Mouse (Mus musculus) skeletal muscle tissue, adult 2 months (tissue): Measurements from ENCODE around the gene Mov10.
A peak's percentile ranks its signal among the peaks of the same experiment; 100 is the strongest.
"Not testable (repeated sequence)": the region's sequence is repeated elsewhere in the genome, so short reads cannot be mapped to it uniquely, and the experiment has no call there.

Experiments used
- DNase-seq: peaks from one replicate; pipeline ENCODE4 v3.0.0-alpha.2; 2012; ENCODE audit warnings: low read depth, low spot score

The Mov10 gene

DNA sequence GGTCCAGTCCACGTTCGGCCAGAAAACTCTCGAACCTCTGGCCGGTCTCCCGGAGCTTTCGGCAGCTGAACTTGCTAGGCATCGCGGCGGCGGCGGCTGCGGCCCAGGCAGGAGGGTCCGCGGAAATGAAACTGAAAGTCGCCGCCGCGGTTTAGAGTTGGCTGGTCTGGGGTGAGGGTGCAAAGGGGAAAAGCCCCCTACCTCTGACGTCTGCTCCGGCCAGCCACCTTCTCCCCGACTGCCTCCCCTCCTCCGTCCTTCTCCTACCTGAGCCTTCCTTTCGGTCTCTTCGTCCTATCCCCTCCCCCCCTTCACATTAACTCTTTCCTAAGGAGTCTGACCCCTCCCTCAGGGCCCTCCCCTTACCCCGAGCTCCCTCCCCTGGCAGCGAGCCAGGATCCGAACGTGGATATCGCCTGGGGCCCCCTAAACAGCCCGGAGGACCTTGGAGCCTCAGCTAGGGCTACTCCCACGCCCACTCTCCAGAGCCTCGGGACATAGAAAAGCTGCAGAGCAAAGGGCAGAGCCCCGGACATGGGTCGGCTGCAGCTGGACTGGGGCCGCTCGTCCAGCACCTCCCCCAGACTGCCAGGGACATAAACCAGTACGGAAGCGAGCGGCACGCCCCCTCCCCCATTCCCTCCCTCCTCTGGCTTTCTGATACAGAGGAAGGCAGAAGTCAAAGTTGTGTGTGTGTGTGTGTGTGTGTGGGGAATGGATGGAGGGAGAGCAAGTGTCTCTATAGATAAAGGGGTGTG lies at the start of gene Mov10:
TSS of gene Mov10 (minus strand) at position 573 of the 758 bp plus-strand sequence.
- peak; percentile 33 for DNase-seq

DNA sequence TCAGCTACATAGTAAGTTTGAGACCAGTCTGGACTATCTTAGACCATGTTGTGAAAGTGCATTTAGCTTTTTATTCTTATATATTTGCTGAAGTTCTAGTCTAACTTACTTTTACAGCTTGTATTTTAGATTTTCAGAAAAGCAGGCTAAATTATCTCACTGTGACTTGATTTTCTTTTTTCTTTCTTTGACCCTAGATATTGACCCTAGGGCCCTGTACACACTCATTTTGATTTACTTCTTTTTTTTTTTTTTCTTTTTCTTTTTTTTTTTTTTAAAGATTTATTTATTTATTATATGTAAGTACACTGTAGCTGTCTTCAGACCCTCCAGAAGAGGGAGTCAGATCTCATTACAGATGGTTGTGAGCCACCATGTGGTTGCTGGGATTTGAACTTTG lies 48.3 kb upstream of the Mov10 start:
- not testable (repeated sequence) for DNase-seq

DNA sequence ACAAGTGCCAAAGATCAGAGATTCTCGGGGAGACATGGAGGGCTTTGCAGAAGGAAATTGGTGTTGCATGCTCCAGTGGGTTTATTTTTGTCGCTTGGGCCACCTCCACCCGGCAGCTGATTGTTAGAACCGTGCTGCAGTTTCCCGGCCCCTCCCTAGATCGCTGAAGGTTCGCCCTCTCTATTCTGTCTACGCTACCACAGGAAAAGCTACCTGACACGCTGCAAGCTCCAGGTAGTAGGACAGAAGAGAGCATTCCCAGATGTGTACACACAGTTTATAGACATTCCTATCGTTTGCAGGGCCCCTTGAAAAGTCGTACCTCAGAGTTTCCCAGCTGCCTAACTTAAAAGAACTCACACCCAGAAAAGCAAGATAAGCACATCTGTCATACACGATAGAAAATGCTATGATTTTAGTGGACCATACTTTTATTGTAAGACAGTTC lies 47.0 kb upstream of the Mov10 start:
- DNase-seq, result no peak

DNA sequence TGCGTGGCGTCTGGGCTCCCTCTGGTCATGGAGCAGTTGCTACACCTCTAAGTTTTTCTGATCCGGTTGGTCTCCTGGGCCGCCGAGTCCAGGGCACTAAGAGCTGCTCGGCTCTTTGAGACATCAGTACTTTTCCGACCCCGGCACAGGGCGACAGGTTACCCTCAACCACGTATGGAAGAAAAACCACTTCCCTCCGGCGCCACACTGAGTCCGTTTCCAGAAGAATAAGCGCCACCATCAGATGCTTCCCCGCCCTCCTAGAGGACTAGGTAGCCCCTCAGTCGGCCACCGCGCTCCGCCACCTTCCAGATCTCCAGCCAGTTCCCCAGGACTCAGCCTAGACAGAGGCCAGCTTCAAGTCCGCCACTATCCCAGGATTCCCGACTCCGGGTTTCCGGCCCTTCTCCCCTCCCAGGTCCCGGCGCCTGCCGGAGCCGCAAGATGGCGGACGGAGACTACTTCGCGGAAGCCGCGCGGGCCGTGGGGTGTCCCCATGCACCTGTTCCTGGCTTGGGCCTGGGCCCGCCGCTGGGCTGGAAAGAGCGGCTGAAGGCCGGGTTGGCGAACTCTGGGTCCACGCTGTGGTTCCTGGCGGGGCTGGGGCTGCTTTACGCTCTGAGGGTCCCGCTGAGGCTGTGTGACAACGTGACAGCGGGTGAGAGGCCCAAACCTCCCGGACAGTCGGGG lies 46.4 kb upstream of the Mov10 start:
- DNase-seq, result peak; percentile 86

GRCm38 (mm10) chr3:104863786-104864650 lies 45.7 kb upstream of the Mov10 start, which contains the start of the genes St7l and Capza1:
St7l (plus strand) TSS chr3:104864005.
Capza1 (minus strand) TSS chr3:104864505.
- DNase-seq, result peak; percentile 87

GRCm38 (mm10) chr3:104858560-104858959 lies 40.2 kb upstream of the Mov10 start:
- DNase-seq, result no peak

DNA sequence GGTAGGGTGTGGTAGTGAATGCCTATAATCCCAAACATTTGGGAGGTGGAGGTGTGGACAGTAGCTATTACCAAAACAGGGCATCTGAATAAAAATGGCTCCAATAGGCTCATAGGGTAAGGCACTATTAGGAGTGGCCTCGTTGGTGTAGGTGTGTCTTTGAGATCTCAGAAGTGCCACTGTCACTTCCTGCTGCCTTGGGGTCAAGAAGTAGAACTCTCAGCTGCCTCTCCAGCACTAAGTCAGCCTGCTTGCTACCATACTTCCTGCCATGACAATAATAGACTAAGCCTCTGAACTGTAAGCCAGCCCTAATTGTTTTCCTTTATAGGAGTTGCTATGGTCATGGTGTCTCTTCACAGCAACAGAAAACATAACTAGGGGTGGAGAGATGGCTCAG lies 37.7 kb upstream of the Mov10 start:
- DNase-seq, result no peak

DNA sequence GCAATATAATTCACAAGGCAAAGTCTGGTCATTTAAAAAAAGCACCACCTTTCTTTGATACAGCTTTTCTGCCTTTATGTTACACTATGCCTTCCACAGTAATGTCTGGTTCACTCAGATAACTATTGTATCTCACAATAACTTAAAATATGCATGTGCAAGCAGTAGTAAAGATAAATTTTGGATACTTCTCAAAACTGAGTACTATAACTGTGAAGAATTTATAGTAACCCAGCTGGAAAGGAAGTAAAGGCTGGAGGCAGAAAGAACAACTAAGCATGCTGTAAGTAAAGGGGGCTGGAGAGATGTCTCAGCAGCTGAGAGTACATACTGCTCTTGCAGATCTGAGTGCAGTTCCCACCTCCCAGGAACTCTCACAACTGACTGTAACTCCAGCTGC lies 36.5 kb upstream of the Mov10 start:
- DNase-seq, result no peak

- DNase-seq, result no peak
Observed at GRCm38 (mm10) chr3:104854465-104854864, 36.1 kb upstream of the Mov10 start.

GRCm38 (mm10) chr3:104846601-104847000 lies 28.2 kb upstream of the Mov10 start:
- DNase-seq, result peak; percentile 77

GRCm38 (mm10) chr3:104841049-104841448 lies 22.7 kb upstream of the Mov10 start:
- no peak for DNase-seq

DNA sequence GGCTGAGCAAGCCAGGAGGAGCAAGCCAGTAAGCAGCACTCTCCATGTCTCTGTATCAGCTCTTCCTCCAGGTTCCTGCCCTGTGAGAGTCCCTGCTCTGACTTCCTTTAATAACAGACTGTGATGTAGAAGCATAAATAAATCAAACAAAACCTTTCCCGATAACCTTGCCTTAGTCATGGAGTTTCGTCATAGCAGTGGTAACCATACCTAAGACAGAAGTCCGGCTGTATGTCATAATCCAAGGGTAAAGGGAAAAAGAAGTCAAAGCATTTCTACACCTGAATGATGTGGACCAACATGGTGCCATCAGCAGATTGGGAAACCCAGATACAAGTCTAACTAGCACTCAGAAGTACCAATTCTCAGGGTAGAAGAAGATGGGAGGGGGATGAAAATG lies 17.4 kb upstream of the Mov10 start:
- no peak for DNase-seq

DNA sequence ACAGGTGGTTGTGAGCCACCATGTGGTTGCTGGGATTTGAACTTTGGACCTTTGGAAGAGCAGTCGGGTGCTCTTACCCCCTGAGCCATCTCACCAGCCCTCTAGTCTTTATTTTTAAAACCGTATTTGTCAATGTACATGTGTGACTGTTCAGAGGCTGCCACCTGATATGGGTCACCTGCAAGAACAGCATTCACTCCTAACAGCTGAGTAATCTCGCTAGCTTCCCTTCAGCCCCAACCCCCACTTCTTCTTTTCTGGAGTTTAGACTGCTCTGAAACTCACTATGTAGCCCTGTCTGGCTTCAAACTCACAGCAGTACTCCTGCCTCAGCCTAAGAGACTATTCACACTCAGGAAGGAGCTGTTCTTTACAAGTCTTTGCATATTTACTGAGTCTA lies 4.0 kb upstream of the Mov10 start:
- DNase-seq, result no peak

DNA sequence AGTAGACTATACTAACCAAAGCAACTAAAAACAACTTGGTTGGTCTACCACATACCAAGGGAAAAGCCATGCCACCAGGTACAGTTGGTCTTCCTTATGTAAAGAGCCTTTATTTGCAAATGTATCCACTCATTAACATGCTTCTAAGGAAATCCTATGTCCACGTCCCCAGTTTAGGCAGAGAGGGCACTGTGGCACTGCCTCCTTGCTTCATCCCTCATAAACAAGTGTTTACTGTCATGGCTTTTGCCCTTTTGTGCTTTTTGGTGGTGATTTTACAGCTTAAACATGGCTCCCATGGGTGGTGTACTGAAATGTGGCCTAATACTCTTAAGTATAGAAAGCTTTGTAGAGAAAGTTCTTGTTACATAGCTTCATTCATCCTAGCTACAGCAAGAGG lies 2.1 kb upstream of the Mov10 start:
- no peak for DNase-seq

- no peak for DNase-seq
Observed at GRCm38 (mm10) chr3:104818749-104819134, 379 bp upstream of the Mov10 start.

DNA sequence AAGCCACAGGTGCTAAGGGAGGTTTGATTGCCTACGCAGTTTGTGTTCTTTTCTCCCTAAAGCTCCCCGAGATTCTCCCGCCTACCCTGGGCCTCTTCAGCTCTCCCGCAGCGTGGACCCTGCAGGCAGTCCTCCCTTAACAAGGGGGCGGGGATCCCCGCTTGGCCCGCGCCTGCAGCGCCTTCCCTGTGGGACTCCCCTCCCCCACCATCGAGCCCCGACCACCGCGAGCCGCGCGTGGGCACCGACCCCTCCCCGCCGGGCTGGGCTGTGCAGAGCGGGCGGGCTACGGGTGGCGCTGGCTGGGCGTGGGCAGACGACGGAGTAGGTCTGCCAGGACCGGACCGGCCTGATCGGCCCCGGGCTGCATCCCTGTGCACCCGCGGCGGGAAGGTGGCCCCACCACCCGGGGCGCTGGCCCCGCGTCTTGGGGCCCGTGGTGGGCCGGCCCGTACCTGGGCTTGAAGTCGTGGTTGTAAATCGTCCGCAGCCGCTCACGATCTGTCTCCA lies 827 bp downstream of the Mov10 start:
- DNase-seq, result no peak

DNA sequence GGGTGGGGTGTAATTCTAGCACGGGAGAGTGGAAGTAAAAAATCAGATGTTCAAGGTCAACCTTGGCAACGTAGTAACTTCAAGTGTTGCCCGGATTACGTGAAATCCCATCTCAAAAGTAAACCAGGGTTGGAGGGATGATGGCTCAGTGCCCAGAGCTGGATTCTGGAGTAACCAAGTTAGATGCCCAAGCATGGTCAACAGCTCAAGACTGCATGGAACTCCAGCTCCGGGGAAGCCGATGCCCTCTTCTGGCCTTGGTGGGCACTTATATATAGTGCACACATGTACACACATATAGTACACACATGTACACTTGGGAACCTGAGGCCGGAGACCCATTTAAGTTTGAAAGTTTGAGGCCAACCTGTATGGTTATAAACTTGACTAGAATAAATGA lies 2.2 kb downstream of the Mov10 start:
- DNase-seq, result no peak

- DNase-seq, result no peak
Observed at GRCm38 (mm10) chr3:104815346-104815745, 3.0 kb downstream of the Mov10 start.

GRCm38 (mm10) chr3:104814746-104815145 lies 3.6 kb downstream of the Mov10 start:
- no peak for DNase-seq

- DNase-seq, result not testable (repeated sequence)
Observed at GRCm38 (mm10) chr3:104813227-104813626, 5.1 kb downstream of the Mov10 start.

GRCm38 (mm10) chr3:104812254-104812653 lies 6.1 kb downstream of the Mov10 start:
- no peak for DNase-seq

- DNase-seq, result no peak
Observed at GRCm38 (mm10) chr3:104811752-104812151, 6.6 kb downstream of the Mov10 start.
